Mouse (Mus musculus): Measurements from ENCODE around the gene Aldh2.

The Aldh2 gene

GRCm38 (mm10) chr5:121595758-121596157, 2.1 kb upstream of the Aldh2 start:
- no peak for DNase-seq (ENCODE audit: low read depth, low spot score)

- no peak for DNase-seq (ENCODE audit: low read depth, low spot score)
Observed at GRCm38 (mm10) chr5:121594714-121595313, 1.2 kb upstream of the Aldh2 start.

DNA sequence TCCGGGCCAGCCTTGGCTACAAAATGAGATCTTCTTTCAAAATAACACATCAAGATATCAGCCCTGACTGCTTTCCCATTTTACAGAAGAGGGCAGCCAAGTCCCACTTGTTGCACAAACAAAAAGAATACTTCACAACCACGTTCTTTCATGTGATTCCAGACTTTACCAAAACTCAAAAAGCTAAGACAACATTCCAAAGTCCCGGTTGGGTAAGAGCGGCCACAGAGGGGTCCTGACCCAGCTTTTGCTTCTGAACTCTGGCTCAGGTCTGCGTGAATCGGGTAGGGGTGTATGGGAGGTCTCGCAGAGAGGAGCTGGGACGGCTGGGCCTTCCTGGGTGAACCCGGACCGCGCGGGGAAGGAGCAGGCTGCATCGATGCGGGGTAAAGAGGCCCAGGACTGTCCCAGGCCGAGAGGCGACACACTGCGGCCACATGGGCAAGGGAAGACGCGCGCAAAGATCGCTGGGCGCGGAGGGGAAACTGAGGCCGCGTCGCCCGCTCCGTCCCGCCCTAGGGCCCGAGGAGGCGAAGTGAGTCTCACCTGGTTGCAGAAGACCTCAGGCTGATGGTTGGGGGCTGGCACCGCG, 712 bp downstream of the Aldh2 start:
- DNase-seq (ENCODE audit: low read depth, low spot score), result no peak

GRCm38 (mm10) chr5:121592064-121592815, 1.4 kb downstream of the Aldh2 start:
- no peak for DNase-seq (ENCODE audit: low read depth, low spot score)

DNA sequence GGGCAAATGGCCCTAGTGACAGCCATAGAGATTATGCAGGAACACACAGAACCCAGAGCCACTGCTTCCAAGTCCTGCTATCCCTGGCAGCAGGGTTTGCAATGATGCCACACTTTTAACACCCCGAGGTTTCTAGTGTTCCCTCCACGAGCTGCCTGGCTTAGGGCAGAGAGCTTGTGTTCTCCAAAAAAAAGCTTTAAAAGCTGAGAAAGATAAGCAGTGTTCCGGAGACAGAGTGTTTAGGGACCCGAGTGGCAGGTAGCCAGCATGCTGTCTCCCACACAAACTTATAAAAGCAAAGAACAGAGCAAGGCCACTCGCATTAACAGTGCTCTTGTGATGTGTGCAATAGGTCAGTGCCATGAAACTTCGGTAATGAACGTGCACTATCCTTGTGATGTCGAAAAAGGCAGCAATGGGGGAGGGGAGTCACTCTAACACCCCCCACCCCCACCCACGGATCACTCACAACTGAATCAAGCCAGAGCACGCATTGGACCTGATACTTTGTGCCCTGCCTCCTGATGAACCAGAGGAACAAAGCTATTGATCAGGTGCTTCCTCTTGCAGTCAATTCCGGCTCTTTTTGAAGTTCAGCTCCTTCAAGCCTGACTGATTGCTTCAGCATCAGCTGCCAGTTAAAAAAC, 2.1 kb downstream of the Aldh2 start:
- no peak for DNase-seq (ENCODE audit: low read depth, low spot score)

- no peak for DNase-seq (ENCODE audit: low read depth, low spot score)
Observed at GRCm38 (mm10) chr5:121589928-121590327, 3.7 kb downstream of the Aldh2 start.

GRCm38 (mm10) chr5:121586400-121587039, 7.1 kb downstream of the Aldh2 start:
- DNase-seq (ENCODE audit: low read depth, low spot score), result peak; percentile 51

DNA sequence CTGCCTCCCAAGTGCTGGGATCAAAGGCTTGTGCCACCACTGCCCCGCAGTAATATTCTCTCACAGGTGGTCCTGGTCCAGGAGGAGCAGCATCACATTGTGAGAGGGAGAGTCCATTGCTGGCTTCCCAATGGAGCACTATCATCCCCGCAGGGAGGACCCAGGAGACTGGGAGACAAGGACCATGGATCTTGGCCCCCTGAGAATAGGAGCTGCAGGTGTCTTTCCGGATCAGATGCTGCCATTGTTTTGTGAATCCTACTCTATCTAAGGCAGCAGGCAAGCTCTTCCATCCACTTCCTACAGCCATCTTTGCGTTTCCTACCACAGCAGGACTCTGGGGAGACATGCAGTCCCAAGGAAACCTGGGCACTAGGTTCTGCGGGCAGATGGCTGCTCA, 7.9 kb downstream of the Aldh2 start:
- no peak for DNase-seq (ENCODE audit: low read depth, low spot score)

DNA sequence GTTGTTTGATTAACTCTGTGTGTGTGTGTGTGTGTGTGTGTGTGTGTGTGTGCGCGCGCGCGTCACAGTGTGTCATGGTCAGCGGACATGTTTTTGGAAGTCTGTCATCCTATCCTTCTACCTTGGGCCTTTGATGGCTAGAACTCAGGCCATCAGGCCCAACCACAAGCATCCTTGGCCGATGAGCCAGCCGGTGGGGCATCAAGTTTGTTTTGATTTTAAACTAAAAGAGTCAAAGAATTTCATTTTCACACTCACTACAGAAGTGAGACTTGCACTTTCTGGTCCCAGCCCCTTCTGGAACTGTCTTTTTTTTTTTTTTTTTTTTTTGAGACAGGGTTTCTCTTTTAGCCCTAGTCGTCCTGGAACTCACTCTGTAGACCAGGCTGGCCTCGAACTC, 8.6 kb downstream of the Aldh2 start:
- no peak for DNase-seq (ENCODE audit: low read depth, low spot score)

- peak; percentile 36 for DNase-seq (ENCODE audit: low read depth, low spot score)
Observed at GRCm38 (mm10) chr5:121583765-121584501, 9.7 kb downstream of the Aldh2 start.

DNA sequence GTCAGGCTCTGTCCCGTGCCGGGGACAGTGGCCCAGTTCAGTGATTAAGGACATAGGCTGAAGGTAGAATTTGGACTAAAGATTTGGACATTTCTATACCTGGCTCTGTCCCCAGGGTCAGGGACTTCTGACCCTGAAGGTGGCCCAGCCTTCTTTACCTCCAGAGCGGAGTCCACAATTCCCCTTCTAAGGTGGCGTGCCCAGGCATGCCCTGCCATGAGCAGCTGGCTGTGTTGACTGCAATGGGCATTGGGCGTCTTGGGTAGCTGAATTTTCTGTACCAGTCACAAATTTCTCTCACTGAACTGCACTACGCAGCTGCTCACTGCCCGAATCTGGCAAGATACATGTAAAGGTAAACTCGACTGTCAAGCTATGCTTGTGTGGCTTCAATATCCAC, 11.7 kb downstream of the Aldh2 start:
- no peak for DNase-seq (ENCODE audit: low read depth, low spot score)

DNA sequence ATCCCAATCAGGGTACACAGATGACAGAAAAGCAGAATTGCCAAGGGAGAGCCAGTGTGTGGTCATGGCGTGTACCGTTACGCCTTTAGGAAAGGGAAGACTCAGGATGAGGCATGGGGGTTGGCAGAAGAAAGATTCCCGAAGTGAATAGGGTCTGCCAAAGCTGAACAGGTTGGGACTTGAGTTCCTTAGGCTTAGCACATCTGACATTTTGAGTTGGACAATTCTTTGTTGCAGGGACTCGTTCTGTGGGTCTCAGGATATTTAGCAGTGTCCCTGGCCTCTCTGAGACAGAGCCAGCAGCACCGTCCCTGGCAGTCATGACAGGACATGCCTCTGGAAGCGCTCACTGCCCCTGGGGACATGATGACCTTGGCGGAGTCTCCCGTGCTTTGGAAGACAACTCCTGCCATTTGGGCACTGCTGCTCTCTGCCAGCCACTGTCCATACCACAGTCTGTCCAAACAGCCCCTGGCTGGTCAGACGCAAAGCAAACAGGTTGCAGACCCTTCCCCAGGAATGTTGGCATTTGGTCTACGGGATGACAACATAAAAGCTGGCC, 16.6 kb downstream of the Aldh2 start:
- DNase-seq (ENCODE audit: low read depth, low spot score), result no peak

DNA sequence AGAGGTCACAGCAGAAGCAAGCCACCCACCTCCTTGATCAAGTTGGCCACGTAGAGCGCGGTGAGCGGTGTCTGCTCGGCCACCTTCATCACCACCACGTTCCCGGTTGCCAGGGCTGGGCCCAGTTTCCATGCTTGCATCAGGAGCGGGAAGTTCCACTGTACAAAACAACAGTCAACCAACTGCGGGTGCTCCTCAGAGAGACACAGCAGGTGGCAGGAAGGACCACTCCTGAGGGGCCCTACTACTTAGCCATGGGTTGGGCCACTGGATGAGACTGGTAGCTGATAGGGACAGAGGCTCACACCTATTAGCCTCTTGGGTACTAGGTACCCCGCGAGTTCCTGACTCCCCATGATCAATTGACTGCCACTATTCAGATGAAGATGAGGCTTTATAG, 17.8 kb downstream of the Aldh2 start:
- no peak for DNase-seq (ENCODE audit: low read depth, low spot score)

GRCm38 (mm10) chr5:121574145-121574544, 19.5 kb downstream of the Aldh2 start:
- DNase-seq (ENCODE audit: low read depth, low spot score), result no peak

DNA sequence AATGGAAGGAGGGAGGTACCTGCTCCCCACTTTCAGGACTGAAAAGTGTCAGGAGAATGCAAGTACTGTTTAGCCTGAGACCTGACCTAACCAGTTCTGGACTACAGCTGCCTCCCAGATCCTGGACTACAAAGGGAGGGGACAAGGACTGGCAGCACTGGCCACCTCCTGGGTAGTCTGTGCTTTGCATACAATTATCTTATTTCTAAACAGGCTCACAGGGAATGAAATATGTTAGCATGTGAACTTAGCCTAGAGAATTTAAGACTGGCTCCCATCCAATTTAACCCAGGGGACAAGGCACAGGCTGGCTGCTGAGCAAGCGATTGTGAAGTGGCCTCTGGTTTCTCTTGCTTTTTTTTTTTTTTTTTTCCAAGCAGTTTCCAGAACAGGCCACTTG, 22.8 kb downstream of the Aldh2 start:
- no peak for DNase-seq (ENCODE audit: low read depth, low spot score)

GRCm38 (mm10) chr5:121569881-121570420, 23.7 kb downstream of the Aldh2 start:
- DNase-seq (ENCODE audit: low read depth, low spot score), result no peak

DNA sequence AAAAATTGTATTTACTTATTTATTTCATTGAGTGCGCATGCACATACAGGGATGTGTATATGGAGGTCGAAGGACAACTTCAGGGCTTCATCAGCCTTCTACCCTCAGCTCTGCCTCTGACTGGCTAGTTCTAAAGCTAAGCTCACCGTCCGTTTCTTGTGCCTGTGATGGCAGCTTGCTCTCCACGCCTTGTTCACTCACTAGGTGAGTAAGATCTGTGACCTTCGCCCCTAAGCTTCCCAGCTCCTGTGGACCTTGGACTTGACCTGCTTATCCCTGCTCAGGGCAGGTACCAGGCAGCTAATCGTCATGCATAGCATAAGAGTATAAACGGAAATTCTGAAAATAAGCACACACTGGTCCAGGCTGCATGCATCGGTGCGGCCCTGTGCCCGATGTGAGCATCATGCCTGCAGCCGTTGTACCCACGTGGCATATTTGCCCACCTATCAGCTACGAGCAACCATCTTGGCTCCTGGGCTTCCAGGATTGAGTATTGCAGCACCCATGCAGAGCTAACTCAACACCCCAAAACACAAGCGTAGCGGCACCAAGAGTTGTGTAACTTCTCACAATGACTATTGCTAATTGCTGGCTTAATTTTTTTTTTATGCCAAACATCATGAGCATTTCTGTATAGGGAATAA, 27.5 kb downstream of the Aldh2 start:
- DNase-seq (ENCODE audit: low read depth, low spot score), result no peak

DNA sequence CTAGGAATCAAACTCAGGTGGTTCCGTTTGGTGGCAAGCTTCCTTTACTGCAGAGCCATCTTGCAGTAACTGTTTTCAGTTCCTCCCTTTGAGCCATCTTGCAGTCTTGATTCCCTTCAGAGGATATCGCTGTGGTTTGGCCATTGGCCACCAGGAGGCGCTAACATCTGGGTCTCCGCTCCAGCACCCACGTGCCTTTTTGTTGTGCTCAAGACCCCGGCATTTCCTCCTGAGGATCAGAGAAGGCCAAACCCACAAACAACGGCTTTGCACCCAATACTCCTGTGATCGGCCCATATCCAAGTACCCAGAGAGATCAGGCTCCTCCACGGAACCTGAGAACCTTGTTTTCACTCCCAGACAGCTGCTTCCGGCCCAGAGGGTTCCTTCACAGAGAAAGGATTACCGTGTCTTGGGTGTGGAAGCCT, 29.1 kb downstream of the Aldh2 start:
- peak; percentile 93 for DNase-seq (ENCODE audit: low read depth, low spot score)

DNA sequence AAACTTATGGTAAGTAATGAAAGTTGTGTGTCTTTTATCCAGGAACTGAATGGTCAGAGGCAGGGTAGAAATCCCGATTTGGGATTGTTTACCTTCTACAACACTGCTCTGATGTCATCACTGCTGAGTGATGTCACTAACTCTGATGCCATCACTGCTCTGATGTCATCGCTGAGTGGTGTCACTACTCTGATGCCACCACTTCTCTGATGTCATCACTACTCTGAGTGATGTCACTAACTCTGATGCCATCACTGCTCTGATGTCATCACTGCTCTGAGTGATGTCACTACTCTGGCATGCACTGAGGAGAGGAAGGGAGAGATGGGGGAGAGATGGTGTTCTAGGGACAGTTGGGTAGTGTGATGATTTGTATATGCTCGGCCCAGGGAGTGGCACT, 31.2 kb downstream of the Aldh2 start:
- no peak for DNase-seq (ENCODE audit: low read depth, low spot score)

- DNase-seq (ENCODE audit: low read depth, low spot score), result no peak
Observed at GRCm38 (mm10) chr5:121549196-121549595, 44.4 kb downstream of the Aldh2 start.
